In genomic region chrX:164153606-164154005, GRCm38 (mm10) we compare ENCODE assay signal across 25 mouse cellular contexts. TPM values are rescaled to one million over a fixed set of nuclear protein-coding genes. Genes with fewer than 3 reads are reported as not detected.
DNase-seq lines count a peak whose midpoint lies in the region; ATAC-seq and TF ChIP-seq lines count a peak whose summit lies in the region.
"Had no signal": no experiment of that assay in that cellular context is flagged by ENCODE, and none has a peak within 500 bp of the region (broad histone marks: within the 10 kb centered on the region; RNA-seq: fewer than 3 reads in every experiment).

No protein-coding gene starts in this region.

- H3K4me2 ChIP-seq in limb, embryonic 14.5 days (replicated peaks; ENCODE audit: low read depth, low read length, severe bottlenecking) = no peak overlapping the region
- H3K4me2 ChIP-seq in lung, embryonic 16.5 days (ENCODE audit: low read depth, low read length) = no peak overlapping the region
- H3K4me2 ChIP-seq: embryonic facial prominence, embryonic 12.5 days; embryonic facial prominence, embryonic 15.5 days; heart, embryonic 11.5 days; hindbrain, embryonic 12.5 days; hindbrain, embryonic 15.5 days had no signal

- H3K27me3 ChIP-seq in limb, embryonic 14.5 days (ENCODE audit: control insufficient read depth, insufficient read depth, low read length) = no peaks in the 10 kb centered on the region
- peaks cover 89% of the 10 kb centered on the region for H3K27me3 ChIP-seq in limb, embryonic 10.5 days (ENCODE audit: low read depth, poor library complexity, severe bottlenecking)
- H3K27me3 ChIP-seq in lung, embryonic 16.5 days (ENCODE audit: control insufficient read depth, insufficient read depth, low read depth, low read length) = no peaks in the 10 kb centered on the region; the same call in 1 of the 2 replicates
- H3K27me3 ChIP-seq: embryonic facial prominence, embryonic 12.5 days; embryonic facial prominence, embryonic 15.5 days had no signal

- H3K9ac ChIP-seq in limb, embryonic 14.5 days (ENCODE audit: low read depth, low read length, severe bottlenecking) = no peak overlapping the region
- no peak overlapping the region for H3K9ac ChIP-seq in lung, embryonic 16.5 days (ENCODE audit: low read length)
- H3K9ac ChIP-seq: embryonic facial prominence, embryonic 12.5 days; embryonic facial prominence, embryonic 15.5 days; forebrain, postnatal 0 days; hindbrain, embryonic 12.5 days; hindbrain, embryonic 15.5 days had no signal

- no peak overlapping the region for H3K4me3 ChIP-seq in limb, embryonic 14.5 days (replicated peaks; ENCODE audit: low read length)
- H3K4me3 ChIP-seq in limb, embryonic 10.5 days = no peak overlapping the region
- no peak overlapping the region for H3K4me3 ChIP-seq in lung, embryonic 16.5 days (ENCODE audit: low read length)
- H3K4me3 ChIP-seq: embryonic facial prominence, embryonic 12.5 days; embryonic facial prominence, embryonic 15.5 days; gastrocnemius, adult 2 months; hindbrain, embryonic 12.5 days; hindbrain, embryonic 15.5 days had no signal

- H3K9me3 ChIP-seq in limb, embryonic 14.5 days (ENCODE audit: control insufficient read depth, low read length) = no peaks in the 10 kb centered on the region
- no peaks in the 10 kb centered on the region for H3K9me3 ChIP-seq in limb, embryonic 10.5 days (replicated peaks)
- H3K9me3 ChIP-seq in lung, embryonic 16.5 days (ENCODE audit: control insufficient read depth, low read length) = no peaks in the 10 kb centered on the region
- H3K9me3 ChIP-seq: embryonic facial prominence, embryonic 12.5 days; embryonic facial prominence, embryonic 15.5 days; hindbrain, embryonic 12.5 days; hindbrain, embryonic 15.5 days had no signal

- H3K4me1 ChIP-seq in limb, embryonic 14.5 days (ENCODE audit: control insufficient read depth, insufficient read depth, low read length) = no peaks in the 10 kb centered on the region
- H3K4me1 ChIP-seq in limb, embryonic 10.5 days = no peaks in the 10 kb centered on the region
- no peaks in the 10 kb centered on the region for H3K4me1 ChIP-seq in lung, embryonic 16.5 days (replicated peaks; ENCODE audit: control insufficient read depth, insufficient read depth, low read length)
- H3K4me1 ChIP-seq: embryonic facial prominence, embryonic 12.5 days; embryonic facial prominence, embryonic 15.5 days; hindbrain, embryonic 12.5 days; hindbrain, embryonic 15.5 days had no signal

- no peak overlapping the region for H3K27ac ChIP-seq in limb, embryonic 14.5 days (replicated peaks; ENCODE audit: low read depth, low read length)
- H3K27ac ChIP-seq in limb, embryonic 10.5 days = no peak overlapping the region
- H3K27ac ChIP-seq in lung, embryonic 16.5 days (ENCODE audit: low read length) = no peak overlapping the region
- H3K27ac ChIP-seq: embryonic facial prominence, embryonic 12.5 days; embryonic facial prominence, embryonic 15.5 days; gastrocnemius, adult 2 months; hindbrain, embryonic 12.5 days; hindbrain, embryonic 15.5 days had no signal

- no peak for ATAC-seq in limb, embryonic 14.5 days (ENCODE audit: low FRiP score, low read depth)
- peak; percentile 45; the same call in 1 of the 2 replicates for ATAC-seq in lung, embryonic 16.5 days (ENCODE audit: low read depth)
- peak; percentile 63; the same call in 1 of the 2 replicates for ATAC-seq in megakaryocyte-erythroid progenitor cell, adult 5-6 weeks (replicated peaks; ENCODE audit: low FRiP score, low TSS enrichment, poor library complexity, severe bottlenecking)
- ATAC-seq: activated CD4-positive, CD25-positive, alpha-beta regulatory T cell, adult 4 months; CD4-positive, CD25-positive, alpha-beta regulatory T cell, adult 4 months; forebrain, embryonic 14.5 days; forebrain, postnatal 0 days had no signal

- H3K36me3 ChIP-seq in limb, embryonic 14.5 days (ENCODE audit: control insufficient read depth, insufficient read depth, low read length) = no peaks in the 10 kb centered on the region
- H3K36me3 ChIP-seq in limb, embryonic 10.5 days = no peaks in the 10 kb centered on the region
- H3K36me3 ChIP-seq in lung, embryonic 16.5 days (ENCODE audit: control insufficient read depth, insufficient read depth, low read length) = no peaks in the 10 kb centered on the region
- H3K36me3 ChIP-seq: embryonic facial prominence, embryonic 12.5 days; embryonic facial prominence, embryonic 15.5 days; hindbrain, embryonic 12.5 days; hindbrain, embryonic 15.5 days had no signal

- DNase-seq in limb, embryonic 14.5 days (ENCODE audit: low spot score) = peak; percentile 6
- no peak for DNase-seq in limb, embryonic 10.5 days (ENCODE audit: low spot score)
- no peak for DNase-seq in lung, postnatal 25 days (ENCODE audit: low spot score)
- no peak for DNase-seq in thymus, postnatal 25 days
- DNase-seq: adrenal gland, postnatal 10 days; adrenal gland, postnatal 36 days; cerebellum, adult 18-20 months; cerebellum, adult 9-10 months; cerebellum, postnatal 14 days; forebrain, postnatal 0 days; gastrocnemius, adult 2 months; gastrocnemius, postnatal 14 days; heart, adult 11 months had no signal

- TF ChIP-seq POLR2A in limb, embryonic 14.5 days (IDR thresholded peaks at IDR 0.05; ENCODE audit: borderline replicate concordance, extremely low read depth, insufficient read depth, insufficient read length) = no peak

RNA-seq across cellular contexts. Expression of gene Ace2, which starts 14.5 kb away (rescaled TPM):
- 1.7 and 2.4 TPM in 2 replicates for polyA plus RNA-seq in limb, embryonic 14.5 days (2012; rRNA removed)
- 3.7 and 6.2 TPM in 2 replicates for polyA plus RNA-seq in limb, embryonic 14.5 days (2014; fragmentation: Nextera tagmentation; extraction: Ambion mirVana)
- 0.04 and 0.14 TPM in 2 replicates for polyA plus RNA-seq in limb, embryonic 10.5 days (2016; fragmentation: Nextera tagmentation; extraction: Ambion mirVana)
- 2.1 and 3.3 TPM in 2 replicates for polyA plus RNA-seq in lung, embryonic 16.5 days (2015; fragmentation: Nextera tagmentation; extraction: Ambion mirVana)
- total RNA-seq in megakaryocyte-erythroid progenitor cell, adult 5-6 weeks (2014; fragmentation: Nextera tagmentation) = not detected in 2 replicates
- total RNA-seq in megakaryocyte-erythroid progenitor cell, adult 5-6 weeks (2017) = not detected in 2 replicates
- total RNA-seq: hematopoietic stem cell, adult 5-6 weeks had no signal
- polyA plus RNA-seq: activated CD4-positive, CD25-positive, alpha-beta regulatory T cell, adult 4 months; CD4-positive, CD25-positive, alpha-beta regulatory T cell, adult 4 months; forebrain, embryonic 14.5 days; heart, embryonic 11.5 days; heart, embryonic 14.5 days had no signal
